Mouse (Mus musculus) CD4-positive naive resting alpha-beta T cell, adult 76 days (primary cell): Measurements from ENCODE around the gene Nr1i3. TPM values are rescaled to one million over a fixed set of nuclear protein-coding genes. Genes with fewer than 3 reads are reported as not detected.

Experiments
- total RNA-seq: library from RNA; stranded (reverse); gene quantifications from one replicate; pipeline ENCODE4 v1.2.4, GENCODE M21; 2023

Gene Nr1i3
- total RNA-seq = not detected

DNA sequence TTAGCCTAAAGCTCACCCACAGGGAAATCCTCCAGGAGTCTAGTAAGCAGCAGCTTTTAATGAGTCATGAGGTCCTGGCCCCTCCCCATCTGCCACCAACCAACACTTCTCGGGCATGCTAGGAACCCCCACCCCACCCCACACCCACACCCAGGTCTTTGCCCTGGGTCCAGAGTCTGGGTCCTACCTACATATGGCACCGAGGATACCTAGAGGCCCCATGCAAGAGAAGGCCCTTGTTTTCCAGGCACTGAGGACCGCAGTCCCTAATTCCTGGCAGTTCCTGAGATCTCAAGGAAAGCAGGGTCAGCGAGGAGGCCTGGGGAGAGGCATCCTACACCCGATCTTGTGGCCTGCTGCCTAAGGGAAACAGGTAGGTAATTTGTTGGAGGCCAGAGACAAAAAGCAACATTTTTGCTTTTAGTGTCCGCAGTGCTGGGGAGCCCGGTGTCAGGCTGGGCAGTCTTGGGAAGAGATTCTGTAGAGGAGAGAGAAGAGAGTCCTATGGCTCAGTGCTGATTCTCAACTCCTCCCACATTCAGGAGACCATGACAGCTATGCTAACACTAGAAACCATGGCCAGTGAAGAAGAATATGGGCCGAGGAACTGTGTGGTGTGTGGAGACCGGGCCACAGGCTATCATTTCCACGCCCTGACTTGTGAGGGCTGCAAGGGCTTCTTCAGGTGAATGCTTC, at the start of gene Nr1i3:
Gene Nr1i3, plus strand, starts transcription at position 170 of the 696 bp plus-strand sequence.

DNA sequence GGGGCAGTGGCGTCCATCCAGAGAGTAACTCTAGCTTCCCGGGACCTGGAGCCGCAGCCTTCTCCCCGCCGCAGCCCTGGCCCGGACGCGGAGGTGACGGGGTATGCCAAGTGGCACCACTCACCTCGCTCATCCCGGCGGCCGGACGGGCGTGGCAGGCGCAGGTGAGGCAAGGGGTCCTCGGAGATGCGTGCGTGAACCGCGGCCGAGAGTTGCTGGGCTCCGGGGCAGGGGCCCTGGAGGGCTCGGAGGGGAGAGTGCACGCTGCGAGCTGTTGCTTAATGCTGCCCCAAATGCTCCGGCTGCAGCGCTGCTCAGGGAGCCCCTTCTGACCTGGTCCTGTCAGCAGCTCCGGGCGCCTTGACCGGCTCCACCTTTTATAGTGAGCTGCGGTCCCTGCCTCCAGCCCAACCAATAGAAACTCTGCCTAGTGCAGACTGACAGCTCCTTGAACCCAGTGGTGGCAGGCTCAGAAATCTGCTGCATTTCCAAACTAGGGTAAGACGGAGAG, 17.8 kb upstream of the Nr1i3 start, which contains the start of gene Pcp4l1:
Gene Pcp4l1, minus strand, starts transcription at position 382 of the 511 bp plus-strand sequence.

DNA sequence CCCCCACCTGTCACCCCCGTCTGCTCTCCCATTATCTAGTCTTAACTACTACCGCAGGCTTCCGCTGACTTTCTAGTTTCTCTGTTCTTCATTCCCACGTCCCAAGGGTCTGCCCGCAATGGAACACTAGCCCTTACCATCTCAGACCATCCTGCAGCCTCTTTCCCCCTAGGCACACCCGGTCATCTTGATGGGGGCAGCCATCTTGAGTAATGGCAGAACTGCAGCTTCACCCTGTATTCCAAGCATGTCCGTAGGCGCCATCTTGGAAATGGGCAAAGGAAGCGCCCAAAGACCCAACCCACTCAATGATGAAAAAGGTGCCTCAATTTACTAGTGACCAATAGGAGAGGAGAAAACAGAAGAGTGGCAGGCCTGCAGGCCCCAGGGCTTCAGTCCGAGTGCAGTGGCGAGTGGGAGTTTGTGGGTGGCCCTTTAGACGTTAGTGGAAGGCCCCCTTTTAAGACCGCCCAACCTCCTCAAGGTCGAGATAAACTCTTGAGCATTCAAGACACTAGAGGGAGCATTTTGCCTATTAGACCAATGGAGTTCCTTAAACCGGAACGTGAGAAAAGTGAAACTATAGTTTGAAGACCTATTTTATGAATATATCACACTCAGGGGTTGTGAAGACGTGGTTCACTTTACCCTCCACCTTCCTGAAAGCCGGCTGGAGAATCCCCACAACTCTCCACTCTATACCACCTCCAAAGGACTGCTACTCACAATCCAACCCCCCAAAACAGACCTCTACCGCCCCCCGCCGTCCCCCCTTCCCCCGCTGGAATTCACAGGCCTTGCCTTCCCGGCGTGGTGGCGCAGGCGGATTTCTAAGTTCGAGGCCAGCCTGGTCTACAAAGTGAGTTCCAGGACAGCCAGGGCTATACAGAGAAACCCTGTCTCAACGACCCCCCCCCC, 8.7 kb downstream of the Nr1i3 start, which contains the start of gene Tomm40l:
Gene Tomm40l, minus strand, starts transcription at position 277 of the 918 bp plus-strand sequence.

DNA sequence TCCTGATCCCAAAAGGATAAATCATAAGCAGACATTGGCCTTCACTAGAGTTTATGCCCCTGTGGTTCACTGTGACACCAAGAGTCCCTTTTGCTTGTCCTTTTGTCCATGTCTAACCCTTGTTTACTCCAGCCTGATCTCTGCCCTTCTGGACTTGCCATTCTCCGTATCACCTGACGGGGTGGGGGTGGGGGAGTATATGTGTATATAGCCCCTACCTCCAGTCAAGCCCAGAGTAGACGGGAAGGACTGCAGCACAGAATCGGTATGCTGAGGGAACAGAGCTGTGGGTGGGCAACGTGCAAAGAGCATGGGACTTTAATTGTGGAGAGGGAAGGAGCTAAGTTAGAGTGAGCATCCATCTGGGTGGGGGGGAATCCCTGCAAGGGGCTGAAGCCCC, 11.1 kb downstream of the Nr1i3 start, which contains the start of gene Apoa2:
Gene Apoa2, plus strand, starts transcription at position 198 of the 400 bp plus-strand sequence.

DNA sequence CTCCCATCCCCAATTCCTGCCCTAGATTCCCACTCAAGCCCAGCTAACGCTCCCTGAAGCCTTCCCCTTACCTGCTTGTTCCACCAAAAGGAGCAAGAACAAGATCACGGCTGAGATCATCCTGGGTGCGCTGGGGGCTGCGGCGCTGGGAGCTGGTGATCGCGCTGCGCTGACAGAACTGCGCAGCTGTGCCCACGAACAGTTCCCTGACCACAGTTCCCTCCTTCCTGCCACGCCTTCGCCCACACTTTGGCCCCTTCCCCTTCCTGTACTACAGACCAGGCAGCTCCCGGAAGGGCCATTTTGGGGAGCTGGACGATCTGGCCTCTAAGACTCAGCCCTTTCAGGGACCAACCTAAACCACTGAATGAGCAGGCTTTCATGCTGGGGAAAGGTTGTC, 20.4 kb downstream of the Nr1i3 start, which contains the start of gene Fcer1g:
Gene Fcer1g, minus strand, starts transcription at position 240 of the 400 bp plus-strand sequence.

DNA sequence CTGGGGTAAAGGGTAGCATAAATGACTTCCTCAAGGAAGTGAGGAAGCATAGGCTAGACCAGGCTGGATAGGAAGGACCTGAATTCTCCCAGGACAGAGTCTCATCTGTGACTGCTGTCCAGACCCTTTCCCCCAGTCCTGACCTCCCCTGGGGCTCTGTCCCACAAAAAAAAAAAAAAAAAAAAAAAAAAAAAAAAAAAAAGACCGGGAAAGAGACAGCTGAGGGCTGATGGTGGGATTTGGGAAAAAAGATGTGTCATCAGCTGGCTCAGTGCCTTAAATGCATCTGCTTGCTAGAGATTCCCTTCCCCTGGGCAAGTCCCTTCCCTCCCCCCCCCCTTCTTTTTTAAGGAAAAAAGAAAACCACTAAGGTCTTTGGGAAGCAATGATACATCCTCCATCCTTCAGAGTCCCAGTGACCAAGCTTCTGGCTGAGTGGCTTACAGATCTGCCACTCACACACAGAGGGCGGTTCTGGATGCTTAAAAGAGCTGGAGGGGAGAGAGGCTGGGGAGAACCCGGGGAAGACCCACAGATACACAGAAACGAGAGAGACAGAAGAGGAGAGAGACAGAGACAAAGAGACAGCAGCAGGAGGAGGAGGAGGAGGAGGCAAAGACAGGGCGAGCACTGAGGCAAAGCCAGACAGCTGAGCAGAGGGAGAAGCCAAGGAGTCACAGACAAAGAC, 36.3 kb downstream of the Nr1i3 start, which contains the start of gene Adamts4:
Gene Adamts4, plus strand, starts transcription at position 509 of the 688 bp plus-strand sequence.

DNA sequence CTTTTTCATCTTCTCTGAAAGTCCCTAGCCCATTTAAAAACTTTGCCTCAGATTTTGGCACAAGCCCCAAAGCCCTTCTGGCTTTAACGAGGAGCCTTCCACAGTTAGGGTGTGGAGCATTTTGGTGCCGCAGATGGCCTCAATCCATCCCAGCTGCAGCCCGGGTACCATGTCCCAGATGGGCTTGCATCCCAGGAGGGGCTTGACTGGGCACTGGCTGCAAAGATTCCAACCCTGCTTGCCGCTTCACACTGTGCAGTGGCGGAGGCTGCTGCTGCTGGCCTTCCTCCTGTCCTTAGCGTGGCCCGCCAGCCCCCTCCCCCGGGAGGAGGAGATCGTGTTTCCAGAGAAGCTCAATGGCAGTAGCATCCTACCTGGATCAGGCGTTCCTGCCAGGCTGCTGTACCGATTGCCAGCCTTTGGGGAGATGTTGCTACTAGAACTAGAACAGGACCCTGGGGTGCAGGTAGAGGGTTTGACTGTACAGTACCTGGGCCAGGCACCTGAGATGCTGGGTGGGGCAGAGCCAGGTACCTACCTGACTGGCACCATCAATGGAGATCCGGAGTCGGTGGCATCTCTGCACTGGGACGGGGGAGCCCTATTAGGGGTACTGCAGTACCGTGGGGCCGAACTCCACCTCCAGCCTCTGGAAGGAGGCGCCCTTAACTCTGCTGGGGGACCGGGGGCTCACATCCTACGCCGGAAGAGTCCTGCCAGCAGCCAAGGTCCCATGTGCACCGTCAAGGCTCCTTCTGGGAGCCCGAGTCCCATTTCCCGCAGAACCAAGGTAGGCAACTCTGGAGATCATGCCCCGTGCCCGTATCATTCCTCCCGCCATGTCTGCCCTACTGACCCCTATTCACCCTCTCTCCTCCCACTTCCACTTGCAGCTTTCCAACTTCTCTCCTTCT, 37.2 kb downstream of the Nr1i3 start, which contains the start of gene Ndufs2:
Gene Ndufs2, minus strand, starts transcription at position 709 of the 914 bp plus-strand sequence.

DNA sequence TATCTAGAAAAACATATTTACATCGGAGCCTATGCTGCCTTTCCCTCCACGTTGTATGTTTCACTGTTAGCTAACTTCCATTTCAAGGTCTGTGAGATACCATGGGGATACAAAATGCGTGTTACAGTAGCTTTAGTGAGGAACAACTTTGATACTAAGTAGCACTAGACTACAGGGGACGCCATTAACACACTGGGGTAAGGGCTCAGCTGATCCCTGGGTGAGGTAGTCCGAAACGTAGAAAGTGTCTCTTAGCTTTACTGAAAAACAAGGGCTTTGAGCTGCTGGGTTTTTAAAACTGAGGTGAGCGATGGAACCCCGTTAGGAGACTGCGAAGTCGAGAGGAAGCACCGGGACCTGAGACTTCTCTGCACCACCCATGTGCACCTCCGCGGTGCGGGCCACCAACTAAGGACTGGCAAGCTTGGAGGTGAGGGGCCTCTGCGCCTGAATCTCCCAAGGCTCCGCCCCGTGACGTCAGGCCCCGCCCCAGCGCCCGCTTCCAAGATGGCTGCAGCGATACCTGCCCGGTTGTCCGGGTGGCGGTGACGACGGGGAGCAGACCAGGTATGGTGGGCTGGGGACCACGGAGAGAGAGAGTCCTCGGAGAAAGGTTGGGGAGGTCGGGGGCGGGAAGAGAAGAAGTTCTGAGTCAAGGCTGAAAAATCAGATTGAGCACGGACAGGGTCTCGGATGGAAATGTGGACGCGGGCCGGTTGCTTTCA, 56.2 kb downstream of the Nr1i3 start, which contains the start of gene B4galt3:
Gene B4galt3, plus strand, starts transcription at position 481 of the 725 bp plus-strand sequence.

Other genes starting within 250 kb of the Nr1i3 start
- 13.9 TPM for gene Fcgr2b, start 237.4 kb upstream of the Nr1i3 start, total RNA-seq
- gene Fcgr4, start 195.1 kb upstream of the Nr1i3 start, total RNA-seq = 1.2 TPM
- gene Fcgr3, start 149.0 kb upstream of the Nr1i3 start, total RNA-seq = 2.7 TPM
- not detected for gene Cfap126, start 100.1 kb upstream of the Nr1i3 start, total RNA-seq
- 101 TPM for gene Sdhc, start 63.4 kb upstream of the Nr1i3 start, total RNA-seq
- not detected for gene Mpz, start 63.3 kb upstream of the Nr1i3 start, total RNA-seq
- gene Pcp4l1, start 17.7 kb upstream of the Nr1i3 start, total RNA-seq = not detected
- 17.0 TPM for gene Tomm40l, start 8.5 kb downstream of the Nr1i3 start, total RNA-seq
- gene Apoa2, start 11.1 kb downstream of the Nr1i3 start, total RNA-seq = not detected
- gene Fcer1g, start 20.4 kb downstream of the Nr1i3 start, total RNA-seq = 16.9 TPM
- gene Adamts4, start 36.5 kb downstream of the Nr1i3 start, total RNA-seq = not detected
- gene Ndufs2, start 37.4 kb downstream of the Nr1i3 start, total RNA-seq = 99.5 TPM
- gene B4galt3, start 56.4 kb downstream of the Nr1i3 start, total RNA-seq = 69.6 TPM
- 43.1 TPM for gene Ppox, start 67.2 kb downstream of the Nr1i3 start, total RNA-seq
- 42.5 TPM for gene Usp21, start 74.0 kb downstream of the Nr1i3 start, total RNA-seq
- 53.9 TPM for gene Ufc1, start 81.1 kb downstream of the Nr1i3 start, total RNA-seq
- gene Dedd, start 115.2 kb downstream of the Nr1i3 start, total RNA-seq = 30.6 TPM
- 16.8 TPM for gene Nit1, start 131.7 kb downstream of the Nr1i3 start, total RNA-seq
- gene Pfdn2, start 131.7 kb downstream of the Nr1i3 start, total RNA-seq = 72.0 TPM
- gene Klhdc9, start 146.8 kb downstream of the Nr1i3 start, total RNA-seq = 0.35 TPM
- gene Nectin4, start 156.1 kb downstream of the Nr1i3 start, total RNA-seq = 0.29 TPM
- 171 TPM for gene Arhgap30, start 175.0 kb downstream of the Nr1i3 start, total RNA-seq
- gene Usf1, start 197.3 kb downstream of the Nr1i3 start, total RNA-seq = 80.1 TPM
- 5.9 TPM for gene Tstd1, start 204.9 kb downstream of the Nr1i3 start, total RNA-seq
- gene F11r, start 223.6 kb downstream of the Nr1i3 start, total RNA-seq = 3.1 TPM